Mouse (Mus musculus) heart, adult 9 months (tissue): Measurements from ENCODE around the gene Olfr658.

Source experiments
- DNase-seq, 2 experiments: peaks; one replicate each; pipeline ENCODE4 v3.0.0; 2022; ENCODE audit warnings: low spot score in 2 of 2

The Olfr658 gene

DNA sequence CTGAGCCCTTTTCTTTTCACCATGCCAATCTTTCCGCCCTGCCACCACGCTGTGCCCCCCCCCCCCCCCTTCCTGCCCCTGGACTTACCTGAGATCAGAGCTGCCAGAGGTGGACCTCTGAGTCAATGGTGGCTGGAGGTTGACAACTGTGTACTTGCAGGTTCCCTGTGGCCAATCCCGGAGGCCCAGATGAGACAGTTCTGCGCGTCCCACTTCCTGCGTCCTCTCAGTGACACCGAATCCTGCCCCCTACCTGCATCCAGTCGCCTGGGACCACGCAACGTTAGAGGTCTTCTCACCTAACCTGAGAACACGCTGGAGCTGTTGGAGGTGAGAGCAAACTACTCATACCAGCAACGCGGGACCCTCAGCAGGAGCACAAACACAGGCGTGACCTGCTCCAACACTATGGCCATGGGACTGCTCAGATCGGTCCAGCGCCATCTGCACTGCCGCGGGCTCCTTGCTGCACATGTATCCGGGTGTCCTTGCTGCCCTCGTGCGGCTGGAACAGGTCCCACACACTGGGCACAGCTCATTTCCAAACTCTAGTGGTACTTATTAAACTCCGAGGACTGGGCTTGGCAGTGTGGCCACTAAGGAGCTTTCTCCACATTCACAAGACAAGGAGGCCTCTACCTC is at the start of gene Olfr658:
Gene Olfr658, minus strand, starts transcription at position 465 of the 642 bp plus-strand sequence.
- peak; percentile 2 to 4 for DNase-seq

DNA sequence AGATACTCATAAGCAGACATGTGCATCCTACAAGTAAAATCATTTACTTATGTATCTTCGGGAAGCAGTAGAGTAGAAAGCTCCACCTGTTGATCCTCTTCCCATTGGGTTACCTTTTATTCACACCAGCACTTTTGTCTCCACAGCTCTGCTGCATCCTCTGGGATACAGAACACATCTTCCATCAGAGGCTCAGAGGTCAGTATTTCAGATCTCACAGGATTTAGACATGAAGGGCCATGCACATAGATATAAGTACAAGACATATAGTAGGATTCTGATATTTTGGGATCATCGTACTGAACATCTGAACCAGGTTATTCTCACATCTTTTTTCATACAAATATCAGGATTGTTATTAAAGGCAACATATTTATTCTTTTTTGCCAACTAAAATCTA is 39.1 kb upstream of the Olfr658 start, which contains the start of gene Olfr661:
Gene Olfr661, plus strand, starts transcription at position 301 of the 400 bp plus-strand sequence.
- no peak for DNase-seq

DNA sequence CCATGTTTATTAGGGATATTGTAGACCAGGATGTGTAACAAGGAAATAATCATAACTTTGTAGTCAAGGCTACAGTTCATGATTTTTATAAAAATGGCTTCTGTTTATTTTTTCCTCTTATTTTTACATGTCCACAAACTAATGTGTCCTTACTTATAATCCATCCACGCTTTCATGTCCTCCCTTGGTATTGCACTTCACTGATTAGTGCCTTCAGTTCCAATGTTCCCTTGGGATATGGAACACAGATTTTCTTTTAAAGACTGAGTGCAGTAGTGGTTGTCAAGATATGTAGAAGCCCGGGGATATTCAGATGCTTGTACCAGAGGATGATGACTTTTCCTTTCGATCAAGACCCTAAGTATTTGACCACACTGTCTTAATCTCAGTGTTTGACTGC is 19.3 kb upstream of the Olfr658 start, which contains the start of gene Olfr659:
Gene Olfr659, plus strand, starts transcription at position 301 of the 400 bp plus-strand sequence.
- DNase-seq: no peak

DNA sequence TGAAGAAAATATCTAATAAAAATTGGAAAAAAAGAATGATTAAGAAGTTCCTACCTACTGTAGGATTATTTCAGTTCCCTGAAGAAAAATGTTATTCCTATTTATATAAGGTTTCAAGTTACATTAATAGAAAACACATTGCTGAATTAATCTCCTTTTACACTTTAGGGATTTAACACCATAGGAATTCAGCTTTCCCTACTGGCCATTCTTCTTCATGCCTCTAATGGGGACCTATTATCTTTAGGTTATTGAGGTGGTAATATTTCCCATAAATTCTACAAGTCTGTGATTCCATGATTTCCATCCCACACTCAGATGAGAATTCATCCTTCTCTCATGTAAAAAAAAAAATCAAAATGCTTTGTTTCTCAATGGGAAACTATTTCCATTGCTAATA is 22.6 kb downstream of the Olfr658 start, which contains the start of gene Olfr657:
Gene Olfr657, plus strand, starts transcription at position 301 of the 400 bp plus-strand sequence.
- DNase-seq: no peak

DNA sequence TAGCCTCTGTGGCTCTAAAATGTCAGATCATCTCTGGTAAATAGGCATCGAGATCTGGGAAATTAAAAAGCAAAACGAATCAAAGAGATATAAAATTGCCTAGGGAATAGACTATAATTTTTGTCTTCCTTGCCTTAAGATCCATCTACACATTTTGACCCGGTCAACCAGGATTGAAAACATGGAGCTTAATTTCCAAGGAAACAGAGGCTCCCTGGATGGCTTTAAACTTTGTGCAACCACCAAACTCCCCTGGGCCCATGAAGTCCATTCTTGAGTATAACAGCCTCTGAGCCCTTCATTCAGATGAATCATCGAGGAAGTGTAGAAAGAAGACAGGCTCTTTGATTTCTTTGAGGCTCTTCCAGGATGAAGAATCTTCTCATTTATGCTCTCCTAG is 33.5 kb downstream of the Olfr658 start, which contains the start of gene Olfr656:
Gene Olfr656, plus strand, starts transcription at position 301 of the 400 bp plus-strand sequence.
- no peak for DNase-seq

DNA sequence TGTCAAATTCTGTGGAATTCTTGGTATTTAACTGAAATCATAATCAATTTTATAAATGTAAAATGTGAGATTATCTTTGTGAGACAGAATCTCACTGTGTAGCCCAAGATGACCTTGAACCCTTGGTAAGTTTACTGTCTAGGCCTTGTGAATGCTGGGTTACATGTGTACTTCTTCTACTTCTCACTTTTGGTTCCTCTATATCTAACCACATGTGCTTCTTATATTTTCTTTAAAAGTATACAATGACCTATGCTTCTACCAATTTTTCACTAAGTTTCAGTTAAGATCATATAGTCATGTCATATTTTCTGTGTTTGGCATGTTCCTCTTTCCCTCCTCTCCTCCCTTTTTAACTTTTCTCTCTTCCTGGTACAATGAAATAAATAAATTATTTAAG is 42.4 kb downstream of the Olfr658 start:
- no peak for DNase-seq

DNA sequence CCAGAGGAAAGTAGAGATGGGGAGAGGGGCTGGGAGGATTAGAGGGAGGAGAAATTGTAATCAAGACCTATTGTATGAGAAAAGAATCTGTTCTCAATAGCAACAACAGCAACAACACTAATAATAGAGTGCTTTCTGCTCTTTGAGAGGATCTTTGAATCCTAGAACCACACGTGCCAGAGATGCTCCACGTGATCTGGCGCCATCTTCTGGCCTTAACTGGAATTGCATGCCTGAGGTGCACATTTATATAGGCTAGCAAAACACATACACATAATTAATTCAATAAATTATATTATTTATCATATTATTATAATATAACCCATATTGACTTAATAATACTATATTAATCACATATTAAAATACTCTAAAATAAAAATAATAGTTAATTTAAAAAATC is 43.9 kb downstream of the Olfr658 start:
- no peak for DNase-seq

DNA sequence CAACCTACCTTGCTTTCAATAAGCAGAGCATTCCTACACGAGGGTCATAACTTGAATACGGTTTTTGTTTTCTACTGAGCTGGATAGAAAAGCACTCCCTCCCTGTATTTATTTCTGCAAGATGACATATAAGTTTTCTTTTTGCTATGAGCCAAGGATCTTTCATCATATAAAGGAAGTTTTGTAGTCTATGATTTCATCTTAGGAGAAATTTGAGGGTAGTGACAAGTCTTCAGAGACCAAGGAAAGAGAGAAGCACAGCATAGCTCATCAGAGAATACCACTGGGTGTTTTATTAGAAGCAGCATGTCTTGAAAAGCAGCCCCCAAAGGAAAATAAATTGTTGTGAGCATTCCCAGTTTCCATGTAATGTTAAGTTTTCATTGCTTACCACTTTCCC is 45.4 kb downstream of the Olfr658 start, which contains the start of gene Olfr655:
Gene Olfr655, minus strand, starts transcription at position 101 of the 400 bp plus-strand sequence.
- no peak for DNase-seq
